Mouse (Mus musculus): ENCODE results near the gene Gm48551.
A peak's percentile ranks its signal among the peaks of the same experiment; 100 is the strongest.

Gene Gm48551

GRCm38 (mm10) chr10:81387716-81388115, 3.5 kb downstream of the Gm48551 start:
- no peak for DNase-seq

GRCm38 (mm10) chr10:81388505-81389055, 4.3 kb downstream of the Gm48551 start, which contains the start of gene Gm48552:
Gm48552 (plus strand) TSS chr10:81389005.
- DNase-seq = no peak

- DNase-seq = peak in 1 of 2 experiments; percentile 50
These were observed 5.1 kb downstream of the Gm48551 start for GRCm38 (mm10) chr10:81389373-81389772.

- peak; percentile 74 to 77 for DNase-seq
These were observed 5.8 kb downstream of the Gm48551 start for GRCm38 (mm10) chr10:81389801-81390677.

GRCm38 (mm10) chr10:81390678-81390965, 6.4 kb downstream of the Gm48551 start:
- DNase-seq = peak in 1 of 2 experiments; percentile 8

GRCm38 (mm10) chr10:81392270-81392669, 8.0 kb downstream of the Gm48551 start:
- DNase-seq = no peak

- no peak for DNase-seq
These were observed 8.5 kb downstream of the Gm48551 start, which contains the start of gene Smim24 for GRCm38 (mm10) chr10:81392781-81393185. Smim24 (plus strand) TSS chr10:81393051.

- DNase-seq = no peak
These were observed 9.3 kb downstream of the Gm48551 start for GRCm38 (mm10) chr10:81393456-81394063.

- DNase-seq = peak in 1 of 2 experiments; percentile 71
These were observed 10.9 kb downstream of the Gm48551 start for GRCm38 (mm10) chr10:81395127-81395526.

GRCm38 (mm10) chr10:81395865-81396264, 11.6 kb downstream of the Gm48551 start:
- no peak for DNase-seq

- DNase-seq = no peak
These were observed 12.5 kb downstream of the Gm48551 start for GRCm38 (mm10) chr10:81396749-81397148.

GRCm38 (mm10) chr10:81399296-81399695, 15.0 kb downstream of the Gm48551 start:
- no peak for DNase-seq

- DNase-seq = no peak
These were observed 15.6 kb downstream of the Gm48551 start for GRCm38 (mm10) chr10:81399798-81400308.

GRCm38 (mm10) chr10:81400371-81401204, 16.3 kb downstream of the Gm48551 start:
- no peak for DNase-seq

GRCm38 (mm10) chr10:81401205-81401520, 16.9 kb downstream of the Gm48551 start:
- DNase-seq = no peak

- DNase-seq = peak; percentile 82 to 88
These were observed 17.4 kb downstream of the Gm48551 start for GRCm38 (mm10) chr10:81401521-81402226.

GRCm38 (mm10) chr10:81402227-81402765, 18.0 kb downstream of the Gm48551 start:
- DNase-seq = no peak

GRCm38 (mm10) chr10:81403511-81403910, 19.2 kb downstream of the Gm48551 start:
- DNase-seq = no peak

- DNase-seq = no peak
These were observed 19.8 kb downstream of the Gm48551 start for GRCm38 (mm10) chr10:81404082-81404481.

- DNase-seq = peak; percentile 73 to 75
These were observed 20.5 kb downstream of the Gm48551 start for GRCm38 (mm10) chr10:81404720-81405119.

- peak in 1 of 2 experiments; percentile 74 for DNase-seq
These were observed 21.4 kb downstream of the Gm48551 start for GRCm38 (mm10) chr10:81405588-81406201.
